ENCODE assay signal across 15 mouse cellular contexts in genomic region chr9:101740949-101741605, GRCm38 (mm10).
DNase-seq lines count a peak whose midpoint lies in the region; ATAC-seq and TF ChIP-seq lines count a peak whose summit lies in the region.
"Had no signal": no experiment of that assay in that cellular context is flagged by ENCODE, and none has a peak within 500 bp of the region (broad histone marks: within the 10 kb centered on the region; RNA-seq: fewer than 3 reads in every experiment).

No protein-coding gene starts in this region.

- no peak for TF ChIP-seq POLR2A in kidney, adult 2 months (IDR thresholded peaks at IDR 0.05; ENCODE audit: low read depth, low read length)
- no peak for TF ChIP-seq POLR2A in lung, adult 2 months (IDR thresholded peaks at IDR 0.05; ENCODE audit: borderline replicate concordance, extremely low read depth, low read depth, low read length)

- 30% methylated on average over 10 of the region's 10 CpGs for WGBS in kidney, embryonic 16.5 days
- WGBS in kidney, adult 2 months, result 44% methylated on average over 10 of the region's 10 CpGs
- WGBS in lung, postnatal 0 days, result 44% methylated on average over 10 of the region's 10 CpGs
- 48% methylated on average over 10 of the region's 10 CpGs for WGBS in lung, adult 2 months
- 51% methylated on average over 10 of the region's 10 CpGs for WGBS in limb, embryonic 10.5 days

- H3K4me1 ChIP-seq in kidney, embryonic 16.5 days (ENCODE audit: insufficient read depth, low read length), result 0 out of 2 replicates have a peak, but pooled peaks cover 3% of the 10 kb centered on the region
- H3K4me1 ChIP-seq in kidney, adult 2 months (ENCODE audit: control insufficient read depth, insufficient read depth, low read length), result no peaks in the 10 kb centered on the region
- H3K4me1 ChIP-seq in lung, postnatal 0 days (ENCODE audit: insufficient read depth, low read depth, low read length), result no peaks in the 10 kb centered on the region
- no peaks in the 10 kb centered on the region for H3K4me1 ChIP-seq in lung, adult 2 months (ENCODE audit: control insufficient read depth, insufficient read depth, low read length)
- peaks cover 7% of the 10 kb centered on the region for H3K4me1 ChIP-seq in limb, embryonic 10.5 days
- H3K4me1 ChIP-seq: forebrain, embryonic 15.5 days; liver, embryonic 15.5 days had no signal

- no peak for DNase-seq in kidney, adult 2 months
- peak; percentile 12 for DNase-seq in lung, postnatal 0 days (ENCODE audit: low spot score)
- no peak for DNase-seq in lung, adult 2 months
- peak; percentile 36 for DNase-seq in embryo, embryonic 11 days
- DNase-seq in limb, embryonic 10.5 days (ENCODE audit: low spot score), result peak; percentile 46
- no peak for DNase-seq in cerebellum, postnatal 36 days
- DNase-seq: cerebellum, postnatal 10 days; heart, postnatal 36 days; thymus, postnatal 4 days had no signal

- H3K4me2 ChIP-seq in kidney, embryonic 16.5 days (replicated peaks; ENCODE audit: low read depth, low read length), result no peak overlapping the region
- H3K4me2 ChIP-seq in lung, postnatal 0 days (replicated peaks; ENCODE audit: low read depth, low read length), result no peak overlapping the region
- H3K4me2 ChIP-seq: embryonic facial prominence, embryonic 12.5 days; forebrain, embryonic 15.5 days; heart, embryonic 12.5 days; liver, embryonic 15.5 days had no signal

- H3K27me3 ChIP-seq in kidney, embryonic 16.5 days (ENCODE audit: insufficient read depth, low read length), result peaks cover 4% of the 10 kb centered on the region; the same call in 1 of the 2 replicates
- H3K27me3 ChIP-seq in kidney, adult 2 months (replicated peaks; ENCODE audit: control insufficient read depth, insufficient read depth, low read length), result no peaks in the 10 kb centered on the region
- no peaks in the 10 kb centered on the region for H3K27me3 ChIP-seq in lung, postnatal 0 days (replicated peaks; ENCODE audit: insufficient read depth, low read length)
- H3K27me3 ChIP-seq in limb, embryonic 10.5 days (ENCODE audit: low read depth, poor library complexity, severe bottlenecking), result peaks cover 41% of the 10 kb centered on the region
- H3K27me3 ChIP-seq: embryonic facial prominence, embryonic 12.5 days; forebrain, embryonic 15.5 days; liver, embryonic 15.5 days had no signal

- TF ChIP-seq CTCF in kidney, adult 2 months (conservative IDR thresholded peaks at IDR 0.05; ENCODE audit: insufficient read depth, insufficient read length, low read depth, low read length), result no peak
- TF ChIP-seq CTCF in lung, postnatal 0 days (IDR thresholded peaks at IDR 0.05), result no peak
- TF ChIP-seq CTCF in lung, adult 2 months (IDR thresholded peaks at IDR 0.05; ENCODE audit: insufficient read depth, low read length), result no peak

- ATAC-seq in kidney, embryonic 16.5 days (ENCODE audit: low FRiP score, low TSS enrichment), result peak; percentile 81; the same call in 1 of the 2 replicates
- ATAC-seq in lung, postnatal 0 days, result peak; percentile 47; the same call in 1 of the 2 replicates
- ATAC-seq: forebrain, embryonic 15.5 days; inflammation-experienced regulatory T-cells, adult 6 months had no signal

- H3K4me3 ChIP-seq in kidney, embryonic 16.5 days (ENCODE audit: low read length), result no peak overlapping the region
- no peak overlapping the region for H3K4me3 ChIP-seq in kidney, adult 2 months (ENCODE audit: insufficient read depth, low read depth, low read length)
- H3K4me3 ChIP-seq in lung, postnatal 0 days (ENCODE audit: low read depth, low read length), result no peak overlapping the region
- H3K4me3 ChIP-seq in lung, adult 2 months (replicated peaks; ENCODE audit: extremely low read depth, low read depth, low read length), result no peak overlapping the region
- no peak overlapping the region for H3K4me3 ChIP-seq in limb, embryonic 10.5 days
- H3K4me3 ChIP-seq: embryonic facial prominence, embryonic 12.5 days; forebrain, embryonic 15.5 days; heart, embryonic 12.5 days; liver, embryonic 15.5 days had no signal

- H3K36me3 ChIP-seq in kidney, embryonic 16.5 days (ENCODE audit: insufficient read depth, low read length), result no peaks in the 10 kb centered on the region
- no peaks in the 10 kb centered on the region for H3K36me3 ChIP-seq in kidney, adult 2 months (ENCODE audit: control insufficient read depth, insufficient read depth, low read length)
- H3K36me3 ChIP-seq in lung, postnatal 0 days (ENCODE audit: insufficient read depth, low read length), result no peaks in the 10 kb centered on the region
- H3K36me3 ChIP-seq in limb, embryonic 10.5 days, result no peaks in the 10 kb centered on the region
- H3K36me3 ChIP-seq: embryonic facial prominence, embryonic 12.5 days; forebrain, embryonic 15.5 days; heart, embryonic 12.5 days; liver, embryonic 15.5 days had no signal

- no peak overlapping the region for H3K9ac ChIP-seq in kidney, embryonic 16.5 days (replicated peaks; ENCODE audit: low read length)
- no peak overlapping the region for H3K9ac ChIP-seq in lung, postnatal 0 days (replicated peaks; ENCODE audit: low read depth)
- H3K9ac ChIP-seq: embryonic facial prominence, embryonic 12.5 days; forebrain, embryonic 15.5 days; heart, embryonic 12.5 days; liver, embryonic 15.5 days had no signal

- H3K27ac ChIP-seq in kidney, embryonic 16.5 days (ENCODE audit: low read length), result no peak overlapping the region
- no peak overlapping the region for H3K27ac ChIP-seq in kidney, adult 2 months (ENCODE audit: insufficient read depth, low read depth, low read length)
- H3K27ac ChIP-seq in lung, postnatal 0 days (ENCODE audit: low read length), result no peak overlapping the region
- no peak overlapping the region for H3K27ac ChIP-seq in limb, embryonic 10.5 days
- H3K27ac ChIP-seq: embryonic facial prominence, embryonic 12.5 days; forebrain, embryonic 15.5 days; liver, embryonic 15.5 days had no signal

- TF ChIP-seq EP300 in lung, postnatal 0 days (IDR thresholded peaks at IDR 0.05), result no peak

- no peaks in the 10 kb centered on the region for H3K9me3 ChIP-seq in kidney, embryonic 16.5 days (ENCODE audit: low read length)
- no peaks in the 10 kb centered on the region for H3K9me3 ChIP-seq in lung, postnatal 0 days (ENCODE audit: low read length)
- no peaks in the 10 kb centered on the region for H3K9me3 ChIP-seq in limb, embryonic 10.5 days (replicated peaks)
- H3K9me3 ChIP-seq: embryonic facial prominence, embryonic 12.5 days; forebrain, embryonic 15.5 days; heart, embryonic 12.5 days; liver, embryonic 15.5 days had no signal

Comparison
In these comparisons a context has a peak if more than half of its experiments do, and no peak if none do; other contexts are left out.
1. DNase-seq: peak in lung, postnatal 0 days (single experiment), embryo, embryonic 11 days (single experiment) and limb, embryonic 10.5 days (single experiment); none in kidney, adult 2 months (single experiment), lung, adult 2 months (single experiment) and cerebellum, postnatal 36 days (0 of 2).